Mouse (Mus musculus) naive thymus-derived CD4-positive, alpha-beta T cell, adult 2 months (primary cell): ENCODE measurements around the gene Il1rapl1.

Source experiments
- DNase-seq: peaks from one replicate; pipeline ENCODE4 v3.0.0-alpha.2; 2011; ENCODE audit warnings: low read depth

Gene Il1rapl1

DNA sequence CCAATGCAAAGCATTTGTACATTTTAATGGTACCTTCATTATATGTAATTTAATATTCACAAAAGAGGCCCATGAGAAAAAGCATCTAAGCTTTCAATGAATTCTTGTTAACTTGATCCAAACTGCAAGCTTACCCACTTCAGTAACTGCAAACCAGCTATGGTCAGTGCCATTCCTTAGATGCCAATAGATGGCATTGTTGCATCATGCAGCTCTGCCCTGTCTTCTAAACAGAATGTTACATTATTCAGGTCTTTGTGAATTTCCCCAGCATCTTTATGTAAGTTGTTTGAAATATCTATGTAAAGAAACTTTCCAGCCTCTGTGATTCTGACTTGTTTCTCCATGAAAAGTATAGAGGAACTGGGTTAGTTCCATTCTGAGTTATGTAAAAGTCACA is 514.5 kb downstream of the Il1rapl1 start:
- no peak for DNase-seq

DNA sequence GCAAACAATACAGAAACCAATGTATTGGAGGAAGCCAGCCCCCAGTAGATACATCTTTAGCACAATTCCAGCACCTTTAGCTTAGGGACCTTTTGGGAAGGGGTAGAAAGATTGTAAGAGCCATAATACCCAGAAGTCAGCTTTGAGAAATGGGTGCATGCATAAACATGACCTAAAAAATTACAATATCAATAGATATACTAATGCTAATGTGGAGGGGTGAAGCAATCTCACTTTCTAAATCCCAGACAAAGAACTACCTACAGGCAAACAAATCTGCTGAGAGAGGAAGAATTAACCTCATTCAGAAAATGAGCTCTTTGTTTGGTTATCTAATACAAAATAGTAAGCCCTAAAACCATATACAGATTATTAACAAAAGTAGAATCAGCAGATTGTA is 607.4 kb downstream of the Il1rapl1 start:
- DNase-seq = no peak

DNA sequence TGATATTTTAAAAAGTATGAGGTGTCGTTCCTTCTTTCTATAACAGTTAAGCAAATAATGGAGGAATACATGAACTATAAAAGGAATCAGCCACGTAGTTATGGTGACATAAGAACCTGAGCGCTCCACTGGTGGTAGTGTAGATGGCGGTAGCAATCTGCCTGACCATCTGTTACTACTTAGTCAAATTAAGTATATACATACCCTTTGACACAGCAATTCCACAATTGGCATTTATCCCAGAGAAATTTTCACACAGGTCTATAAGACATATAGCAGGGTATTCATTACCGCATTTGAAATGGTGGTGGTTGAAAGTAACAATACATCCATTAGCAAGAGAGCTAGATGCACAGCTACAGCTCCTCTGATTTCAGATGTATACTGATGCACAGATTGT is 612.8 kb downstream of the Il1rapl1 start:
- DNase-seq = no peak

DNA sequence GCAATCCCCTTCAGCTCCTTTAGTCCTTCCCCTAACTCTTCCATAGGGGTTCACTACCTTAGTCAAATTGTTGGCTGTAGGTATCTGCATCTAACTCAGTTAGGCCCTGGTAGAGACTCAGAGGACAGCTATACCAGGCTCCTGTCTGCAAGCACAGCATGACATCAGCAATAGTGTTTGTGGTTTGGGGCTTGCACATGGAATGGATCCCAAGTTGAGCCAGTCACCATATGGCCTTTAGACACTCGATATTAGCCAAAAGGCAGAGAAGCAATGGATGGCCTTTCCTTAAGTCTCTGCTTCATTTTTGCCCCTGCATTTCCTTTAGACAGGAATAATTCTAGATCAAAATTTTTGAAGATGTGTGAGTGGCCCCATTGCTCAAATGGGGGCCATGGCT is 632.0 kb downstream of the Il1rapl1 start:
- no peak for DNase-seq

DNA sequence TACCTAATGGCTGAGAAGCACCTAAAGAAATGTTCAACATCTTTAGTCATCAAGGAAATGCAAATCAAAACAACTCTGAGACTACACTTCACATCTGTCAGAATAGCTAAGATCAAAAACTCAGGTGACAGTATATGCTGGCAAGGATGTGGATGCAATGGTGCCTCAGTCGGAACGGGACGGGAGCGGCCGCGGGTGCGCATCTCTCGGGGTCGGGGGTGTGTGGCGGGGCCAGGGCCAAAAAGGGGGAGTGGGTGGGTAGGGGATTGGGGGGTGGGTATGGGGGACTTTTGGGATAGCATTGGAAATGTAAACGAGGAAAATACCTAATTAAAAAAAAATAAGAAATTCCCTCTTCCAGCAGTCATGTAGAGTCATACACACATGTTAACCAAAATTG is 877.3 kb downstream of the Il1rapl1 start:
- DNase-seq = peak; percentile 99

GRCm38 (mm10) chrX:87225280-87225679 is 890.2 kb downstream of the Il1rapl1 start:
- no peak for DNase-seq

DNA sequence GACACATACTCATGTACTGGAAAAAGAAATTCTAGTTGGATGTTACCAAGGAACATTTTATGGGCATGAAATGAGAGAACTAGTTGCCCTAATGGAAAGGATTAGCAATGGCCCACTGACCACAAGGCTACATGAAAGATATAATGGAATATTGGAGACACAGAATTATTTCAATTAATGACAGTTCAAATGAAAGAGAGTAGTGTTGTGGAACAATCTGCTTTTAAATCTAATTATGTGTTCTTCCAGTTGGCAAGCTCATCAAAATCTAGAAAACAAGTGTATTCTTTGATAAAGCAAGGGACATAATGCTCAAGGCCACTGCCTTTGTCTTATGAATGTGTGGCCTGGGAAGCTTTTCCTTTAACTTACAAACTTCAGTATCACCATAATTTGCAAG is 1113.1 kb downstream of the Il1rapl1 start:
- no peak for DNase-seq

GRCm38 (mm10) chrX:86955126-86955525 is 1160.3 kb downstream of the Il1rapl1 start:
- no peak for DNase-seq

DNA sequence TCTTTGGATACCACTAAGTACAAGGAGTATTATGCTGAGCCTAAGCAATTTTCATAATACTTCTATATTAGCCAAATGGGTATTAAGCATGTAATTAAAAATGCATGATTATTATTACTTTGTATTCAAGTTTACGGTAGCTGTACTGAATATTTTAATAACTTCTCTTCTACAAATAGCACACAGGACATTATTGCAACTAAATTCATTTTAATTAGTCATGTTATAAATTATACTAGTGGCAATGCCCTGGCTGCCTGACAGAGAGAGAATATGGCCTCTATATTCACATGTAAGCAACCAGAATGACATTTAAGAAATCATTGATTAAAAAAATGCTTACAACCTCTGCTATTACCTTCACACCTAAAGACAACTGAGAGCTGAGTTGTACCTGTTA is 1160.8 kb downstream of the Il1rapl1 start:
- DNase-seq = no peak

- DNase-seq = no peak
Measured at GRCm38 (mm10) chrX:86950940-86951339, 1164.5 kb downstream of the Il1rapl1 start.

- no peak for DNase-seq
Measured at GRCm38 (mm10) chrX:86949112-86949511, 1166.3 kb downstream of the Il1rapl1 start.

GRCm38 (mm10) chrX:86854835-86855234 is 1260.6 kb downstream of the Il1rapl1 start:
- no peak for DNase-seq

- DNase-seq = no peak
Measured at GRCm38 (mm10) chrX:86808218-86808617, 1307.2 kb downstream of the Il1rapl1 start.

GRCm38 (mm10) chrX:86802725-86803124 is 1312.7 kb downstream of the Il1rapl1 start:
- no peak for DNase-seq

- DNase-seq = no peak
Measured at GRCm38 (mm10) chrX:86728803-86729202, 1386.6 kb downstream of the Il1rapl1 start.
